Mouse (Mus musculus): Measurements from ENCODE around the gene Robo2. TPM values are rescaled to one million over a fixed set of nuclear protein-coding genes. Genes with fewer than 3 reads are reported as not detected.

The Robo2 gene
- total and polyA plus RNA-seq, 2 experiments from 2014 or later = 1.7 to 10.6 TPM

GRCm38 (mm10) chr16:73959479-73959970 lies 452.1 kb downstream of the Robo2 start:
- ATAC-seq (ENCODE audit: insufficient read depth, low read depth) = no peak
- DNase-seq (ENCODE audit: low spot score) = no peak

GRCm38 (mm10) chr16:73958524-73958846 lies 453.1 kb downstream of the Robo2 start:
- no peaks in the 10 kb centered on the region for H3K4me1 ChIP-seq (ENCODE audit: control insufficient read depth, insufficient read depth)
- H3K9me3 ChIP-seq (replicated peaks; ENCODE audit: control insufficient read depth, low read length) = no peaks in the 10 kb centered on the region
- H3K27me3 ChIP-seq (ENCODE audit: control insufficient read depth, insufficient read depth, low read length) = no peaks in the 10 kb centered on the region
- TF ChIP-seq EP300 (IDR thresholded peaks at IDR 0.05; ENCODE audit: low read depth) (no peak), CTCF (IDR thresholded peaks at IDR 0.05; ENCODE audit: low read depth) (no peak)
- DNase-seq (ENCODE audit: low spot score) (no peak), ATAC-seq (ENCODE audit: insufficient read depth, low read depth) (no peak)
- H3K36me3 ChIP-seq (replicated peaks; ENCODE audit: control insufficient read depth, insufficient read depth, low read length) = no peaks in the 10 kb centered on the region
- H3K4me2 ChIP-seq (ENCODE audit: low read depth, low read length) = no peak overlapping the region
- 74% methylated on average over 1 of the region's 1 CpGs for WGBS
- no peak overlapping the region for H3K9ac ChIP-seq (replicated peaks; ENCODE audit: low read depth, low read length)
- no peak overlapping the region for H3K4me3 ChIP-seq (ENCODE audit: low read depth, low read length)
- H3K27ac ChIP-seq (ENCODE audit: low read depth) = no peak overlapping the region

More at GRCm38 (mm10) chr16:73959479-73959970, 452.1 kb downstream of the Robo2 start:
- Histone ChIP-seq H3K4me2 (ENCODE audit: low read depth, low read length) (no peak overlapping the region), H3K9me3 (replicated peaks; ENCODE audit: control insufficient read depth, low read length) (no peaks in the 10 kb centered on the region), H3K4me3 (ENCODE audit: low read depth, low read length) (no peak overlapping the region), H3K9ac (replicated peaks; ENCODE audit: low read depth, low read length) (no peak overlapping the region), H3K27ac (ENCODE audit: low read depth) (no peak overlapping the region), H3K4me1 (ENCODE audit: control insufficient read depth, insufficient read depth) (no peaks in the 10 kb centered on the region), H3K27me3 (ENCODE audit: control insufficient read depth, insufficient read depth, low read length) (no peaks in the 10 kb centered on the region), H3K36me3 (replicated peaks; ENCODE audit: control insufficient read depth, insufficient read depth, low read length) (no peaks in the 10 kb centered on the region)
- TF ChIP-seq EP300 (IDR thresholded peaks at IDR 0.05; ENCODE audit: low read depth) (no peak), CTCF (IDR thresholded peaks at IDR 0.05; ENCODE audit: low read depth) (no peak)
- 81% methylated on average over 6 of the region's 6 CpGs for whole genome bisulfite sequencing

GRCm38 (mm10) chr16:73957675-73958523 lies 453.7 kb downstream of the Robo2 start:
- Histone ChIP-seq H3K36me3 (replicated peaks; ENCODE audit: control insufficient read depth, insufficient read depth, low read length) (no peaks in the 10 kb centered on the region), H3K4me1 (ENCODE audit: control insufficient read depth, insufficient read depth) (no peaks in the 10 kb centered on the region), H3K9ac (replicated peaks; ENCODE audit: low read depth, low read length) (no peak overlapping the region), H3K4me2 (ENCODE audit: low read depth, low read length) (no peak overlapping the region), H3K9me3 (replicated peaks; ENCODE audit: control insufficient read depth, low read length) (no peaks in the 10 kb centered on the region), H3K4me3 (ENCODE audit: low read depth, low read length) (no peak overlapping the region), H3K27me3 (ENCODE audit: control insufficient read depth, insufficient read depth, low read length) (no peaks in the 10 kb centered on the region), H3K27ac (ENCODE audit: low read depth) (no peak overlapping the region)
- no peak for TF ChIP-seq CTCF (IDR thresholded peaks at IDR 0.05; ENCODE audit: low read depth)
- TF ChIP-seq EP300 (IDR thresholded peaks at IDR 0.05; ENCODE audit: low read depth) = no peak
- 63% methylated on average over 3 of the region's 3 CpGs for WGBS
- ATAC-seq (ENCODE audit: insufficient read depth, low read depth) = no peak
- DNase-seq (ENCODE audit: low spot score) = no peak

- H3K4me3 ChIP-seq (ENCODE audit: low read depth, low read length) = no peak overlapping the region
- ATAC-seq (ENCODE audit: insufficient read depth, low read depth) (no peak), DNase-seq (ENCODE audit: low spot score) (no peak)
- no peak overlapping the region for H3K4me2 ChIP-seq (ENCODE audit: low read depth, low read length)
- H3K4me1 ChIP-seq (ENCODE audit: control insufficient read depth, insufficient read depth) = no peaks in the 10 kb centered on the region
- TF ChIP-seq CTCF (IDR thresholded peaks at IDR 0.05; ENCODE audit: low read depth) = no peak
- no peak for TF ChIP-seq EP300 (IDR thresholded peaks at IDR 0.05; ENCODE audit: low read depth)
- no peaks in the 10 kb centered on the region for H3K36me3 ChIP-seq (replicated peaks; ENCODE audit: control insufficient read depth, insufficient read depth, low read length)
- no peak overlapping the region for H3K9ac ChIP-seq (replicated peaks; ENCODE audit: low read depth, low read length)
- H3K27ac ChIP-seq (ENCODE audit: low read depth) = no peak overlapping the region
- 76% methylated on average over 6 of the region's 6 CpGs for whole genome bisulfite sequencing
- no peaks in the 10 kb centered on the region for H3K27me3 ChIP-seq (ENCODE audit: control insufficient read depth, insufficient read depth, low read length)
- no peaks in the 10 kb centered on the region for H3K9me3 ChIP-seq (replicated peaks; ENCODE audit: control insufficient read depth, low read length)
Measured at GRCm38 (mm10) chr16:73946171-73946570, 465.5 kb downstream of the Robo2 start.

GRCm38 (mm10) chr16:73940211-73940541 lies 471.4 kb downstream of the Robo2 start:
- Histone ChIP-seq H3K27me3 (ENCODE audit: control insufficient read depth, insufficient read depth, low read length) (no peaks in the 10 kb centered on the region), H3K9ac (replicated peaks; ENCODE audit: low read depth, low read length) (no peak overlapping the region), H3K9me3 (replicated peaks; ENCODE audit: control insufficient read depth, low read length) (no peaks in the 10 kb centered on the region), H3K4me2 (ENCODE audit: low read depth, low read length) (no peak overlapping the region), H3K36me3 (replicated peaks; ENCODE audit: control insufficient read depth, insufficient read depth, low read length) (no peaks in the 10 kb centered on the region), H3K4me3 (ENCODE audit: low read depth, low read length) (no peak overlapping the region), H3K27ac (ENCODE audit: low read depth) (no peak overlapping the region), H3K4me1 (ENCODE audit: control insufficient read depth, insufficient read depth) (no peaks in the 10 kb centered on the region)
- DNase-seq (ENCODE audit: low spot score) (no peak), ATAC-seq (ENCODE audit: insufficient read depth, low read depth) (no peak)
- TF ChIP-seq EP300 (IDR thresholded peaks at IDR 0.05; ENCODE audit: low read depth) (no peak), CTCF (IDR thresholded peaks at IDR 0.05; ENCODE audit: low read depth) (no peak)
- WGBS = 62% methylated on average over 1 of the region's 1 CpGs

All from heart, postnatal 0 days (tissue).